Mouse (Mus musculus): ENCODE measurements around the gene Ceacam16.
A peak's percentile ranks its signal among the peaks of the same experiment; 100 is the strongest.

Ceacam16 gene

GRCm38 (mm10) chr7:19842885-19843504 lies 18.1 kb downstream of the Ceacam16 start:
- DNase-seq: no peak

- DNase-seq: no peak
Measured at GRCm38 (mm10) chr7:19841686-19842413, 19.2 kb downstream of the Ceacam16 start.

GRCm38 (mm10) chr7:19840936-19841335 lies 20.2 kb downstream of the Ceacam16 start:
- no peak for DNase-seq

GRCm38 (mm10) chr7:19840371-19840770 lies 20.7 kb downstream of the Ceacam16 start:
- DNase-seq: no peak

- no peak for DNase-seq
Measured at GRCm38 (mm10) chr7:19836843-19837242, 24.3 kb downstream of the Ceacam16 start.

GRCm38 (mm10) chr7:19834055-19834454 lies 27.0 kb downstream of the Ceacam16 start:
- no peak for DNase-seq

GRCm38 (mm10) chr7:19831837-19832236 lies 29.3 kb downstream of the Ceacam16 start:
- no peak for DNase-seq

- DNase-seq: peak; percentile 26 to 27
Measured at GRCm38 (mm10) chr7:19830682-19831156, 30.4 kb downstream of the Ceacam16 start.

- no peak for DNase-seq
Measured at GRCm38 (mm10) chr7:19829694-19830093, 31.4 kb downstream of the Ceacam16 start.

- DNase-seq: no peak
Measured at GRCm38 (mm10) chr7:19826756-19827155, 34.3 kb downstream of the Ceacam16 start.

GRCm38 (mm10) chr7:19824182-19824973 lies 36.7 kb downstream of the Ceacam16 start:
- DNase-seq: peak in 1 of 2 experiments; percentile 24

- DNase-seq: no peak
Measured at GRCm38 (mm10) chr7:19823256-19824181, 37.6 kb downstream of the Ceacam16 start.

GRCm38 (mm10) chr7:19822604-19823058 lies 38.5 kb downstream of the Ceacam16 start, which contains the start of gene Bcl3:
Gene Bcl3 (minus strand): TSS chr7:19822770.
- DNase-seq: no peak

GRCm38 (mm10) chr7:19822193-19822592 lies 38.9 kb downstream of the Ceacam16 start:
- DNase-seq: no peak

GRCm38 (mm10) chr7:19821633-19822032 lies 39.5 kb downstream of the Ceacam16 start:
- DNase-seq: no peak

GRCm38 (mm10) chr7:19820347-19821048 lies 40.6 kb downstream of the Ceacam16 start:
- no peak for DNase-seq

GRCm38 (mm10) chr7:19818875-19819274 lies 42.2 kb downstream of the Ceacam16 start:
- no peak for DNase-seq

GRCm38 (mm10) chr7:19818440-19818839 lies 42.7 kb downstream of the Ceacam16 start:
- DNase-seq: no peak

- DNase-seq: no peak
Measured at GRCm38 (mm10) chr7:19817382-19818105, 43.6 kb downstream of the Ceacam16 start.

- peak; percentile 13 to 42 for DNase-seq
Measured at GRCm38 (mm10) chr7:19816224-19816771, 44.8 kb downstream of the Ceacam16 start.
